Mouse (Mus musculus) ES-E14 (cell line): ENCODE measurements at regions not wholly inside any gene's neighbourhood (a gene's known extent, or its start where the extent isn't known, plus 50 kb on each side); places are given as distances from the start of the nearest gene placed in this dataset.

ENCODE experiments used
- ZC3H11A ChIP-seq: IDR thresholded peaks from 2 replicates; pipeline ENCODE4 v1.6.1; 2012; ENCODE audit warnings: low read depth, mild to moderate bottlenecking, inconsistent platforms, low read length, borderline replicate concordance
- ZNF384 ChIP-seq: IDR thresholded peaks from 2 replicates; pipeline ENCODE4 v1.6.1; 2012; ENCODE audit warnings: low read depth, low read length, inconsistent platforms

GRCm38 (mm10) chr2:180385967-180386688 is 51.6 kb upstream of the Gata5 start:
- TF ChIP-seq ZC3H11A (no peak), ZNF384 (no peak)
